Mouse (Mus musculus): Measurements from ENCODE around the gene Tinag. TPM values are rescaled to one million over a fixed set of nuclear protein-coding genes. Genes with fewer than 3 reads are reported as not detected.

The Tinag gene
- polyA plus RNA-seq, 2 experiments, result 0.14 to 0.29 TPM

DNA sequence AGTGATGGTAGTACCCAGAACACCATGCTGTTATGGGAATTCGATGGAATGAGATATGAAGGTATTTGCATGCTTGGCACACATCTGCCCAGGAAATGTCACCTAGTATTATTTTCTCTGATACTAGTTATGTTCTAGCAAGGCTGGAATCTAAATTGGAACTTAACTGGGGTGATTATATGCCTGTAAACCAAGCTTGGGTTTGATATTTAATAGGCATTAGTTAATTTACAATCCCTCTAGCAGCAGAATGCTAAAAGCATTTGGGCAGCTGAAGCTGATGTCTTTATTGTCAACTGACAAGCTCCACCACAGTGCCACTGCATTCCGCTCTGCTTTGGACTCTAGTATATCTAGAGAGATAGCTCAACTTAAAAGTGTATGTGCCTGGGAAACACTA, 20.3 kb downstream of the Tinag start:
- 64% methylated on average over 2 of the region's 2 CpGs for WGBS
- Histone ChIP-seq H3K4me1 (ENCODE audit: control insufficient read depth, insufficient read depth, low read length) (no peaks in the 10 kb centered on the region), H3K4me3 (replicated peaks; ENCODE audit: low read length) (no peak overlapping the region), H3K9me3 (ENCODE audit: control insufficient read depth, low read length) (no peaks in the 10 kb centered on the region), H3K4me2 (replicated peaks; ENCODE audit: low read depth, low read length, severe bottlenecking) (no peak overlapping the region), H3K36me3 (ENCODE audit: control insufficient read depth, insufficient read depth, low read length) (no peaks in the 10 kb centered on the region), H3K27ac (replicated peaks; ENCODE audit: low read depth, low read length) (no peak overlapping the region), H3K9ac (ENCODE audit: low read depth, low read length, severe bottlenecking) (no peak overlapping the region), H3K27me3 (ENCODE audit: control insufficient read depth, insufficient read depth, low read length) (no peaks in the 10 kb centered on the region)
- TF ChIP-seq POLR2A (IDR thresholded peaks at IDR 0.05; ENCODE audit: borderline replicate concordance, extremely low read depth, insufficient read depth, insufficient read length), result no peak
- ATAC-seq (ENCODE audit: low FRiP score, low read depth), result no peak
- no peak for DNase-seq (ENCODE audit: low spot score)

DNA sequence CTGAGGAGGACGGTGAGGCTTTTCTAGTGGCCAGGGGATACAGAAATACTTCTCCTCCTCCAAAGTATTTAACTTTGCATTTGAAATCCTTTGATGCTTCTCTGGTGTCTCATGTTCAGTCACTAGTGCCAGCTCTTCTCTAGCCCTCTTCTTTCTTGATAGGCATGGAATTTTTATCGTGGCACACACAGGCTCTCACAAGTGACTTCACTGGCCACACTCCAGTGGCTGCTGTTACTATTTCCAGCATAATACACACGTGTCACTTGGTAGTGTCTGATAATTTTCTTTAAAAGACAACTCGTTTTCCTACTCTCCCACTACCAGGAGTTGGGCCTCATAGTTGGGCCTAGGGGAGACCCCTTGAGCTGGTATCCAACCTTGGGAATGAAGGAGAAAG, 26.7 kb downstream of the Tinag start:
- Histone ChIP-seq H3K4me3 (replicated peaks; ENCODE audit: low read length) (no peak overlapping the region), H3K9ac (ENCODE audit: low read depth, low read length, severe bottlenecking) (no peak overlapping the region), H3K4me1 (ENCODE audit: control insufficient read depth, insufficient read depth, low read length) (no peaks in the 10 kb centered on the region), H3K27me3 (ENCODE audit: control insufficient read depth, insufficient read depth, low read length) (no peaks in the 10 kb centered on the region), H3K27ac (replicated peaks; ENCODE audit: low read depth, low read length) (no peak overlapping the region), H3K36me3 (ENCODE audit: control insufficient read depth, insufficient read depth, low read length) (no peaks in the 10 kb centered on the region), H3K4me2 (replicated peaks; ENCODE audit: low read depth, low read length, severe bottlenecking) (no peak overlapping the region), H3K9me3 (ENCODE audit: control insufficient read depth, low read length) (no peaks in the 10 kb centered on the region)
- no peak for TF ChIP-seq POLR2A (IDR thresholded peaks at IDR 0.05; ENCODE audit: borderline replicate concordance, extremely low read depth, insufficient read depth, insufficient read length)
- WGBS, result 81% methylated on average over 4 of the region's 4 CpGs
- DNase-seq (ENCODE audit: low spot score) (no peak), ATAC-seq (ENCODE audit: low FRiP score, low read depth) (no peak)

DNA sequence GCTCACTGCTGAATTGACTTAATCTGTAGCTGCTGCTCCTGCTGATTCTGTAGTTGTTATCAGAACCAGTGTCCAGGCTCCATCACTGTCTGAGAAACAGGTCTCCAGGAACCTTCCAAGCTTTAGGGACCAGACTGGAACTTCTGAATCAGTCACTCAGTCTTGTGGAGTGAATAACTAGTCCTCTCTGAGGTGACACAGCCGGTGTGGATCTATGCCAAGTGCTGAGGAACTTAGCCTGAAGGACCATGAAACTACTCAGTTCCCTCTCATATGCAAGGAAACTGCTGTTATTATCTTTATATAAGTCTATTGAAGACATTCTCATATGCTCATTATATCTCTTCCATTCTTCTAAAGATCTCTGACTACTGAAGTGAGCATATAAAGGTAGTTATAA, 49.6 kb downstream of the Tinag start:
- Histone ChIP-seq H3K4me1 (ENCODE audit: control insufficient read depth, insufficient read depth, low read length) (no peaks in the 10 kb centered on the region), H3K4me3 (replicated peaks; ENCODE audit: low read length) (no peak overlapping the region), H3K9ac (ENCODE audit: low read depth, low read length, severe bottlenecking) (no peak overlapping the region), H3K4me2 (replicated peaks; ENCODE audit: low read depth, low read length, severe bottlenecking) (no peak overlapping the region), H3K27ac (replicated peaks; ENCODE audit: low read depth, low read length) (no peak overlapping the region), H3K27me3 (ENCODE audit: control insufficient read depth, insufficient read depth, low read length) (no peaks in the 10 kb centered on the region), H3K36me3 (ENCODE audit: control insufficient read depth, insufficient read depth, low read length) (no peaks in the 10 kb centered on the region), H3K9me3 (ENCODE audit: control insufficient read depth, low read length) (no peaks in the 10 kb centered on the region)
- no peak for TF ChIP-seq POLR2A (IDR thresholded peaks at IDR 0.05; ENCODE audit: borderline replicate concordance, extremely low read depth, insufficient read depth, insufficient read length)
- ATAC-seq (ENCODE audit: low FRiP score, low read depth) (no peak), DNase-seq (ENCODE audit: low spot score) (no peak)
- 83% methylated on average over 1 of the region's 1 CpGs for WGBS

DNA sequence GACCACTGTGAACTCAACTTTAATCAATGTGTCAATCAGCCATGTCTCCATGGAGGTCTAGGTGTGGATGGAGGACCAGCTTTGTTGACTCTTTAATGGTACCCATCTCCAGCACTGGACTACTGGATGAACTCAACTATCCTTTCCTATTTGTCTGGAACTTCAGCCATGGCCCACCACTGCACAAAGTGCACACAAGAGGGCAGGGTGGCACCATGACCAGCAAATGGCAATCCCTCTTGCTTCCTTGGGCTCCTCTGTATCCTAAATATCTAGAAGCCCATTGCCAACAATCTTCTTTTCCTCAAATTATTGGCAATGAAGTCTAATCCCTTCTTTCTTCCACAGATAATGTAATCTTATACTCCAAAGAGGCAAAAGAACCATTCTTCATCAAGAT, 55.6 kb downstream of the Tinag start:
- no peak for TF ChIP-seq POLR2A (IDR thresholded peaks at IDR 0.05; ENCODE audit: borderline replicate concordance, extremely low read depth, insufficient read depth, insufficient read length)
- no peak overlapping the region for H3K4me3 ChIP-seq (replicated peaks; ENCODE audit: low read length)
- no peaks in the 10 kb centered on the region for H3K27me3 ChIP-seq (ENCODE audit: control insufficient read depth, insufficient read depth, low read length)
- no peaks in the 10 kb centered on the region for H3K9me3 ChIP-seq (ENCODE audit: control insufficient read depth, low read length)
- no peak for DNase-seq (ENCODE audit: low spot score)
- no peak overlapping the region for H3K27ac ChIP-seq (replicated peaks; ENCODE audit: low read depth, low read length)
- H3K36me3 ChIP-seq (ENCODE audit: control insufficient read depth, insufficient read depth, low read length), result no peaks in the 10 kb centered on the region
- no peak for ATAC-seq (ENCODE audit: low FRiP score, low read depth)
- no peaks in the 10 kb centered on the region for H3K4me1 ChIP-seq (ENCODE audit: control insufficient read depth, insufficient read depth, low read length)
- no peak overlapping the region for H3K9ac ChIP-seq (ENCODE audit: low read depth, low read length, severe bottlenecking)
- no peak overlapping the region for H3K4me2 ChIP-seq (replicated peaks; ENCODE audit: low read depth, low read length, severe bottlenecking)

DNA sequence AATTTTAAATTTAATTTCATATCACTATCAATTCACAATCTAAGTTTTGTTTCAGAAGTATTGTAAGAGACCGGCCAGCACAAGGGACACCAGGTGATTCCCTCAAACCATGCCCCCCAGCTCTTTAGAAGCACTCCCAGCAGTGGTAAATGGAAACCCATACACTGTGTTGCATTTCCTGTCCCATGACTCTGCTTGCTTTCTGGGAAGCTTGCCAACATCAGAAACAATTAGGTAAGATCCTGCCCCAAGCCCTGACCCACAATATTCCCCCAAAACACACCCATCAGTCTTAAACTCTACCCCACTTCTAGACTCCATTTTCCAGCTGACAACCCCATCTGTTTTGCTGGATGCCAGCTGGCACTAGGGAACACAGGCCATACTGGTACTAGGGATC, 110.8 kb downstream of the Tinag start:
- DNase-seq (ENCODE audit: low spot score), result no peak
- Histone ChIP-seq H3K9me3 (ENCODE audit: control insufficient read depth, low read length) (no peaks in the 10 kb centered on the region), H3K4me3 (replicated peaks; ENCODE audit: low read length) (no peak overlapping the region), H3K27ac (replicated peaks; ENCODE audit: low read depth, low read length) (no peak overlapping the region), H3K27me3 (ENCODE audit: control insufficient read depth, insufficient read depth, low read length) (no peaks in the 10 kb centered on the region), H3K36me3 (ENCODE audit: control insufficient read depth, insufficient read depth, low read length) (no peaks in the 10 kb centered on the region), H3K4me2 (replicated peaks; ENCODE audit: low read depth, low read length, severe bottlenecking) (no peak overlapping the region), H3K9ac (ENCODE audit: low read depth, low read length, severe bottlenecking) (no peak overlapping the region), H3K4me1 (ENCODE audit: control insufficient read depth, insufficient read depth, low read length) (no peaks in the 10 kb centered on the region)
- TF ChIP-seq POLR2A (IDR thresholded peaks at IDR 0.05; ENCODE audit: borderline replicate concordance, extremely low read depth, insufficient read depth, insufficient read length), result no peak
- ATAC-seq (ENCODE audit: low FRiP score, low read depth), result no peak
- 71% methylated on average over 1 of the region's 1 CpGs for WGBS

DNA sequence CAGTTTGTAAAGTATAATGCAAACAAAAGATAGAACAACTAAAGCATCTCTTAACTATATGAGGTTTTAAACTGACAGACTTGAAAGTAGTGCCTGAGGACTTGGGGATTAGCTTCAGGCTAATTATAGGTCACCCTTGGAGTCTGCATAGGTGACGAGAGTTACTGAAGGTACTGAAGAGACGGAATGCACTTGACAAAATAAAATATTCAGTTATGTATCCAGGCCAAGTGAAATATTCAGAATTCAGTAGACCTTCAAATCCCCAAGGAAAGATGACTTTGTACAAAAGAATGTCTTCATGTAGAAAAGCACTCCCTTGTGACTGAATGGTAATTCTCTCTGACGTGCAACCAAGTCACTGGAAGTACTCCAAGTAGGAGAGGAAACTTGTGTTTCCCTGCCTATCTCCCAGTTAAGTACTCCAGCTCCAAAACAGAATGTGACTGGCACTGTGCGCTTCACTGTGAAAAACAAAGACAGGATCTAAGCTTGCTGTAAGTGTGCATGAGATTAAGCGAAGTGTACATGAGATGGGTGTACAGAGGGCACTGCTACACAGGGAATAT, 130.4 kb downstream of the Tinag start:
- TF ChIP-seq POLR2A (IDR thresholded peaks at IDR 0.05; ENCODE audit: borderline replicate concordance, extremely low read depth, insufficient read depth, insufficient read length), result no peak
- Histone ChIP-seq H3K9me3 (ENCODE audit: control insufficient read depth, low read length) (no peaks in the 10 kb centered on the region), H3K4me3 (replicated peaks; ENCODE audit: low read length) (no peak overlapping the region), H3K9ac (ENCODE audit: low read depth, low read length, severe bottlenecking) (no peak overlapping the region), H3K4me2 (replicated peaks; ENCODE audit: low read depth, low read length, severe bottlenecking) (no peak overlapping the region), H3K4me1 (ENCODE audit: control insufficient read depth, insufficient read depth, low read length) (no peaks in the 10 kb centered on the region), H3K27me3 (ENCODE audit: control insufficient read depth, insufficient read depth, low read length) (no peaks in the 10 kb centered on the region), H3K36me3 (ENCODE audit: control insufficient read depth, insufficient read depth, low read length) (no peaks in the 10 kb centered on the region), H3K27ac (replicated peaks; ENCODE audit: low read depth, low read length) (no peak overlapping the region)
- WGBS, result 79% methylated on average over 5 of the region's 5 CpGs
- ATAC-seq (ENCODE audit: low FRiP score, low read depth), result no peak
- DNase-seq (ENCODE audit: low spot score), result no peak
